Mouse (Mus musculus): ENCODE results near the gene Crebrf.

GRCm38 (mm10) chr17:26675845-26676244, 39.6 kb upstream of the Crebrf start:
- no peak for TF ChIP-seq CTCF (IDR thresholded peaks at IDR 0.05; ENCODE audit: low read depth)
- no peak for TF ChIP-seq EP300 (IDR thresholded peaks at IDR 0.05; ENCODE audit: low read depth)

All from liver, postnatal 0 days (tissue).